Mouse (Mus musculus) right cerebral cortex, postnatal 14 days (tissue): ENCODE results near the gene Mef2a.
A peak's percentile ranks its signal among the peaks of the same experiment; 100 is the strongest.

Experiments
- DNase-seq: peaks from one replicate; pipeline ENCODE4 v3.0.0; 2022

Gene Mef2a

DNA sequence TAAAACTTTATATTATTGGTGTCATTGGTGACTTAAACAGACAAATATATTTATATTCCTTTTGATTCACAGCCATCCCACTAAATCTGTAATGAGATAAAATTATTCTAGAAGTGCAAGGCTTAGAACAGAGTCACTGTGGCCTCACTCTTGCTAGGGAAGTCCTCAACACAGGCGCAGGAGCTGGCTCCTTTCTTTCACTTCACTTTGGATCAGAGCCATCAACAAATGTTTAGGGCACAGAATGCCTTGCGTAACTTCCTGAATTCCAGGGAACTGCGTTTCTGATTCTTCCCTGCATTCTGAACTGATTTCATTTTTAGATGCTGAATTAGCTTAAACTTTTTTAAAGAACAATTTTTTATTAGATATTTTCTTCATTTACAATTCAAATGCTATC is 130.7 kb downstream of the Mef2a start:
- no peak for DNase-seq

GRCm38 (mm10) chr7:67237752-67238151 is 134.9 kb downstream of the Mef2a start:
- DNase-seq = no peak

DNA sequence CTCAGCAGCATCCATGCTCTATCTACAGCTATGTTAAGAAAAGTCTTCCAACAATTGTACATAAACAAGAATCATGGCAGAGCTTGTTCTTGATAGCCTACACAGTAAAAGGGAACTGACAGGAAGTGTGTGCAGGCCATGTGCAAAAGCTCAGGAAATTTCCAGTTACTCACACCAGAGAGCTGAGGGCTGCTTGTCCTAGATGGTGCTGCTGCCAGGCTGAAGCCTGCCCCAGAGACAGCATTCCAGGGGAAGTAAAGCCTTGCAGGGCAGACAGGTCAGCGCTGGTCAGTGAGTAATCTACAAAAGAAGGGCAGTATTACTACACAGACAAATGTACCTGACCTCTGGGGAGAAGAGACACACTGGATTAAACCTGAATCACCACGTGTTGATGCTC is 136.3 kb downstream of the Mef2a start:
- no peak for DNase-seq

DNA sequence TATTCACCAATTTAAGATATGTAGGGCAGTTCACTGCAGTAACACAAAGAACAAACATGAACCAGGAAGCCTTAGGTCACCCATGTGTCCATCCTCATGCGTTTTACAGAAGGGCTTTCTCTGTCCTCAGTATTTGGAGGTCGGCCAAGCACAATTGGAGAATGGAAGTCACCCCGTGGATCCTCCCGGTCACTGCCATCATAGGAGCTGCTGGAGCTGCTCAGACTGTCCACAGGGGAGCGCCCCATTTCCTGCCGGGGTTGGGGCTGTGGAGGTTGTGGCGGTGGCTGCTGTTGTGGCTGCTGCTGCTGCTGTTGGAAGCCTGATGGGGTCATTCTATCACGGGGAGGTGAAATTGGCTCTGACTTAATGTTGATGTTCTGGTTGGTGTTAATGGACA is 137.9 kb downstream of the Mef2a start:
- no peak for DNase-seq

- no peak for DNase-seq
Observed at GRCm38 (mm10) chr7:67232504-67232903, 140.2 kb downstream of the Mef2a start.

GRCm38 (mm10) chr7:67230640-67231140 is 142.0 kb downstream of the Mef2a start:
- no peak for DNase-seq

- no peak for DNase-seq
Observed at GRCm38 (mm10) chr7:67230221-67230620, 142.4 kb downstream of the Mef2a start.

- no peak for DNase-seq
Observed at GRCm38 (mm10) chr7:67229701-67230100, 143.0 kb downstream of the Mef2a start.

- DNase-seq = peak; percentile 43
Observed at GRCm38 (mm10) chr7:67228891-67229602, 143.6 kb downstream of the Mef2a start.

GRCm38 (mm10) chr7:67228390-67228789 is 144.3 kb downstream of the Mef2a start:
- no peak for DNase-seq

- DNase-seq = no peak
Observed at GRCm38 (mm10) chr7:67227538-67227937, 145.1 kb downstream of the Mef2a start.

DNA sequence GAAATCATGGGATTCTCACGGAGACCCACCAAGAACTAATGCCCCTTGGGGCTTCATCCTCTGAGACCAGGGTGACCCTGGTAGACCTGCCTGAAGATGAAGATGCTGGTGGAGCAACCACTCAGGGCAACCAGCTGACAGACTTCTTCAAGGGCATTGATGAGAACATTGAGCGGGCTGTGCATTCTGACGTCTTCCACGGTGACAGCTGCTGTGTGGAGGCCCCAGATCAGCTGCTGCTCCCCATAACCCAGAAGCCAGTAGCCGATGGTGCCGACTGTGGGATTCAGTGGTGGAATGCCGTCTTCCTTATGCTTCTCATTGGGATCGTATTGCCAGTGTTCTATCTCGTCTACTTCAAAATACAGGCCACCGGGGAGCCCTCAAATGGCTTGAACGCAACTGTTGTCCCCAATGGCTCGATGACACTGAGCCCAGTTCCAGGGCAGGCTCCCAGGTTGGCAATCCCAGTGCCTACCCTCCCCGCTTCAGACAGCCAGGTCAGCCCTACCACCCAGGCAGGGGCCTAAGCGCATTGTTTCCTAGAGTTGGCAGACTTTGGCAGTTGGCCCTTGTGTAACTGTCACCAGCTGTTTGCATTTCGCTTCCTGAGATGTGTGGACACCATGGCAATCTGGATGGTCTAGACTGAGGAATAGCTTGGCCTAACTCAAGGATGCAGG is 146.6 kb downstream of the Mef2a start:
- DNase-seq = no peak

- DNase-seq = peak; percentile 96
Observed at GRCm38 (mm10) chr7:67222220-67222862, 150.3 kb downstream of the Mef2a start, which contains the start of gene Lysmd4. Gene Lysmd4 (plus strand): TSS chr7:67222544.

DNA sequence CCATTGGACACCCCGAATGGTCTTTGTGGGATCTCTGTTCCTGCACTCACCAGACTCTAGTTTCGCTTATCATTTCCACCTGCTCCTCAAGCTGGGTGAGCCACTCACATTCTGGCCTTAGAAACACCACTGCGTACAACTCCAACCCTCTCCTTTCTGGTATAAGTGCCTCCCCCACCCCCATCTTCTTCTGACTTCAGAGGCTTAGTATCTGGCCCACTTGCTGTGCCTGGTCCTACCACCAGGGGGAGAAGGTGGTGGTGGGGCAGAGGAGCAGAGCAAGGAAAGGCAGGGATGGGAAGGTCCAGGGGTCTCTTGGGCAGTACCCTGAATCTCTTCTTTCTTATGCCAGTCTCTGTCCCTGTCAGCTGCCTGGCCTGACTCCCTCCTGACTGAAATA is 155.6 kb downstream of the Mef2a start:
- DNase-seq = peak; percentile 63

- DNase-seq = no peak
Observed at GRCm38 (mm10) chr7:67216351-67216750, 156.3 kb downstream of the Mef2a start.

DNA sequence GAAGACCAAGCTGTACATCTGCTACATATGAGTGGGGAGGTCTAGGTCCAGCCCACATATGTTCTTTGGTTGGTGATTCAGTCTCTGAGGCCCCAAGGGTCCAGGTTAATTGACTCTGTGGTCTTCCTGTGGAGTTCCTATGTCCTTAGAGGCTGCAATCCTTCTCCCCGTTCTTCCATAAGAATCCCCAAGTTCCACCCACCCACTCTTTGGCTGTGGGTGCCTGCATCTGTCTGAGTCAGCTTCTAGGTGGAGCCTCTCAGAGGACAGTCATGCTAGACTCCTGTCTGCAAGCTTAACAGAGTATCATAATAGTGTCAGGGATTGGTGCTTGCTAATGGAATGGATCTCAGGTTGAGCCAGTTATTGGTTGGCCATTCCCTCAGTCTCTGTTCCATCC is 159.1 kb downstream of the Mef2a start:
- no peak for DNase-seq

DNA sequence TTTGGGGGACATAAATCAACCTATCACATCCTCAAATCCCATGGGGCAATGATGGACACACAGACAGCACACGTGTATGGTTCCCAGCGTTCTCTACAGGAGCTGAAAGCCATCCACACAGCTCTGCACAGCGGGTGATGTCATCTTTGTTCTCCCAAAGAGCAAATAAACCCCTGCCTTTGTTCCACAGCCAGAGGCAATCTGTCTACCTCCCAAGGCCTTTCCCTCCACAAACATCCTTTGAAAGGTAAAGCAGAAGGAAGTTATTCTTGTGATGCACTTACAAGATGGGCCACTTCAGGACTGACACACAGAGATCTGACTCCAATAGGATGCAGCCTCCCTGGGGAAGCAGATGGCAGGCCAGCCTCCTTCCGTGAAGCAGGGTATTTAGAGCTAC is 160.7 kb downstream of the Mef2a start:
- DNase-seq = no peak

GRCm38 (mm10) chr7:67211341-67211740 is 161.3 kb downstream of the Mef2a start:
- no peak for DNase-seq

- DNase-seq = no peak
Observed at GRCm38 (mm10) chr7:67210004-67210833, 162.4 kb downstream of the Mef2a start.

DNA sequence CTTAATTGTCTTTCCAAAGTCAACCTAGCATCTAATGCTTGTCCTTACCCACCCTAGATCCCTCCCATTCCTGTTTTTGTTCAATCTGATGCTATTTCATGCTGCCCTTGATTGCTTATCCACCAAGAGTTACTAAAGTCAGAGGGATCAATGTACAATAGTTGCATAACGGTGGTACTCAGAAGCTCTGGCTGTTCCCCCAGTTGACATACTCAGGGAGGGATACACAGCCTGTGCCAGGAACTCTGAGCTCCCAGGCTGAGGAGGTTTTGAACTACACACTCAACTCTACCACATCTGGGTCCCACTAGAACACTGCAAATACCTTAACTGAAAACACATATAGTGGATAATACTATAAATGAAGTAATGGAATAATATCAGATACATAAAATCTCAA is 164.3 kb downstream of the Mef2a start:
- DNase-seq = no peak

DNA sequence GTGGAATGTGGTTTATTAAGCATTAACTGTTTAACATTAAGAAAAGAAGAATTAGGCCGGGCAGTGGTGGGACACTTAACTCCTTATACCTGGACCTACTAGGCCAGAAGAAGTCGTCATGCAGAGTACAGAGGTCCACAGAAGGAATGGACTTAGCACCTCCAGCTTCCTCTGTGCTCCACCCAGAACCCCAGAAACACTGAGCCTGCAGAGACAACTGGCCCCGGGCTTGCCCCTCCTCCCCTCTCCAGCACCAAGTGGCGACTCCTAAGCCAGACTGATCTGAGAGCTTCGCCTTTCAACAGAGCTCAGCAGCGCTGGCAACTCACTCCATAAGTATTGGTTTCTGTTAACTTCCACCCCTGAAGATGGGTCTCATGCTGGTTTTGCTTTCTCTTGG is 165.0 kb downstream of the Mef2a start:
- no peak for DNase-seq

DNA sequence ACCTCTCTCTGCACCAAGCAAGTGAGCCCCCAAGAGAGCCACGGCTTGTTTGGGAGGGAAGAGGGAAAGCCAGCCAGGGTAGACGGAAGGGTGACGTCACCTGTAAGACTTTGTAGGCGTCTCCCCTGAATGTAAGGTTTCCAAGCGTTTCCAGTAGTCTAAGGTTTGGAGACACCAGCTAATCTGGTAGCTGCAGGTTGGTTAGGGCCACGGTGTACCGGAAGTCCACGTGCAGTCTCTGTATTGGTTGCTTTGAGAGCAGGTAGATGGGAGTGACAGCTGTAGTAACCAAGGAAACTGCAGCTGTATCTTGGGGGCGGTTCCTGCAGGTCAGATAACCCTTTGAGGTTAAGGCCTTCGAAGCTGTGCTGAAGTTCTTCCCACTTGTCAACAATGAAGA is 166.2 kb downstream of the Mef2a start:
- DNase-seq = no peak
